Mouse (Mus musculus) liver, embryonic 12.5 days (tissue): ENCODE data around the gene Zscan10. TPM values are rescaled to one million over a fixed set of nuclear protein-coding genes. Genes with fewer than 3 reads are reported as not detected.

Experiments used
- ATAC-seq: fragments of 200-750 bp; cut with Nextera tagmentation; 2 replicates; pipeline ENCODE4 v1.8.0; 2017; ENCODE audit warnings: moderate number of reproducible peaks, mild to moderate bottlenecking, moderate library complexity
- H3K27ac ChIP-seq: fragments of 300-500 bp; sonication (generic); 2 replicates; pipeline ENCODE4 v1.5.1; 2016; ENCODE audit warnings: mild to moderate bottlenecking
- H3K27me3 ChIP-seq: fragments of 300-500 bp; sonication (generic); replicated peaks from 2 replicates; pipeline ENCODE4 v1.6.1; 2016; ENCODE audit warnings: mild to moderate bottlenecking, moderate library complexity
- H3K36me3 ChIP-seq: fragments of 300-500 bp; sonication (generic); 2 replicates; pipeline ENCODE4 v1.6.1; 2016; ENCODE audit warnings: mild to moderate bottlenecking, moderate library complexity
- H3K4me1 ChIP-seq: fragments of 300-500 bp; sonication (generic); 2 replicates; pipeline ENCODE4 v1.6.1; 2016
- H3K4me2 ChIP-seq: fragments of 300-500 bp; sonication (generic); 2 replicates; pipeline ENCODE4 v1.6.1; 2016; ENCODE audit warnings: mild to moderate bottlenecking, moderate library complexity
- H3K4me3 ChIP-seq: fragments of 300-500 bp; sonication (generic); 2 replicates; pipeline ENCODE4 v1.5.1; 2016; ENCODE audit warnings: mild to moderate bottlenecking, moderate library complexity
- H3K9ac ChIP-seq: fragments of 300-500 bp; sonication (generic); 2 replicates; pipeline ENCODE4 v1.6.1; 2016; ENCODE audit warnings: mild to moderate bottlenecking, moderate library complexity
- H3K9me3 ChIP-seq: fragments of 300-500 bp; sonication (generic); replicated peaks from 2 replicates; pipeline ENCODE4 v1.6.1; 2016; ENCODE audit warnings: mild to moderate bottlenecking, moderate library complexity
- WGBS: fragments of 180-500 bp; shearing (Covaris S2); methylation state at CpG from one replicate; pipeline ENCODE4 v1.1.7; 2016; ENCODE audit not compliant: insufficient replicate concordance; 5-methylcytosine and 5-hydroxymethylcytosine counted together
- polyA plus RNA-seq: library from polyadenylated mRNA; unstranded; fragments of >200 nt; fragmentation: Nextera tagmentation; extraction: Ambion mirVana; gene quantifications from 2 replicates; pipeline ENCODE4 v1.2.1, GENCODE M21; 2016

Gene Zscan10
- polyA plus RNA-seq, 1 experiment from 2014 or later: not detected

DNA sequence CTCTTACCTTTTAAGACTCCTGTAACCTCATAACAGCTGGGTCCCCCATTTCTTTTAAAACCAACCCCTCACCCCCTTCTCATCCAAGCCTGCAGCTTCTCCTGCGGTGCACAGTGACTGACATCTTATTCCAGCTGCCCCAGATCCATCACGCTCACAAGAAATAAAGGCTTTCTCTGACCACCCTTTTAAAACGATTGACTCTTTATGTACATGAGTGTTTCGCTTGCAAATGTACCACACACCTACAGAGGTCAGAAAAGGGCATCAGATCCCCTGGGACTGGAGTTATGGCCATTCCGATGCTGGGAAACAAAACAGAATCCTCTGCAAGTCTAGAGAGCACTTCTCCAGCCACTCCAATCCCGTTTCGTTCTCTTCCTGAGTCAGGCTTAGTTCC is 27.2 kb downstream of the Zscan10 start:
- H3K4me3 ChIP-seq: no peak overlapping the region
- H3K9ac ChIP-seq: no peak overlapping the region
- no peak overlapping the region for H3K4me2 ChIP-seq
- H3K9me3 ChIP-seq: no peaks in the 10 kb centered on the region
- H3K36me3 ChIP-seq: no peaks in the 10 kb centered on the region
- WGBS: 34% methylated on average over 7 of the region's 7 CpGs
- no peak for ATAC-seq
- H3K27me3 ChIP-seq: peaks cover 30% of the 10 kb centered on the region
- no peak overlapping the region for H3K27ac ChIP-seq
- no peaks in the 10 kb centered on the region for H3K4me1 ChIP-seq

GRCm38 (mm10) chr17:23630195-23631020 is 29.8 kb downstream of the Zscan10 start:
- peak; percentile 64; the same call in 1 of the 2 replicates for ATAC-seq
- Histone ChIP-seq H3K4me1 (no peaks in the 10 kb centered on the region), H3K27me3 (peaks cover 43% of the 10 kb centered on the region), H3K27ac (no peak overlapping the region), H3K4me3 (no peak overlapping the region), H3K9me3 (no peaks in the 10 kb centered on the region), H3K36me3 (no peaks in the 10 kb centered on the region), H3K9ac (no peak overlapping the region), H3K4me2 (peak overlapping the region; percentile 46)
- 10% methylated on average over 22 of the region's 22 CpGs for WGBS

GRCm38 (mm10) chr17:23631241-23631640 is 30.6 kb downstream of the Zscan10 start:
- Histone ChIP-seq H3K36me3 (no peaks in the 10 kb centered on the region), H3K9me3 (no peaks in the 10 kb centered on the region), H3K4me3 (no peak overlapping the region), H3K4me2 (no peak overlapping the region), H3K27me3 (peaks cover 51% of the 10 kb centered on the region), H3K4me1 (no peaks in the 10 kb centered on the region), H3K27ac (no peak overlapping the region), H3K9ac (no peak overlapping the region)
- 54% methylated on average over 8 of the region's 8 CpGs for WGBS
- no peak for ATAC-seq

DNA sequence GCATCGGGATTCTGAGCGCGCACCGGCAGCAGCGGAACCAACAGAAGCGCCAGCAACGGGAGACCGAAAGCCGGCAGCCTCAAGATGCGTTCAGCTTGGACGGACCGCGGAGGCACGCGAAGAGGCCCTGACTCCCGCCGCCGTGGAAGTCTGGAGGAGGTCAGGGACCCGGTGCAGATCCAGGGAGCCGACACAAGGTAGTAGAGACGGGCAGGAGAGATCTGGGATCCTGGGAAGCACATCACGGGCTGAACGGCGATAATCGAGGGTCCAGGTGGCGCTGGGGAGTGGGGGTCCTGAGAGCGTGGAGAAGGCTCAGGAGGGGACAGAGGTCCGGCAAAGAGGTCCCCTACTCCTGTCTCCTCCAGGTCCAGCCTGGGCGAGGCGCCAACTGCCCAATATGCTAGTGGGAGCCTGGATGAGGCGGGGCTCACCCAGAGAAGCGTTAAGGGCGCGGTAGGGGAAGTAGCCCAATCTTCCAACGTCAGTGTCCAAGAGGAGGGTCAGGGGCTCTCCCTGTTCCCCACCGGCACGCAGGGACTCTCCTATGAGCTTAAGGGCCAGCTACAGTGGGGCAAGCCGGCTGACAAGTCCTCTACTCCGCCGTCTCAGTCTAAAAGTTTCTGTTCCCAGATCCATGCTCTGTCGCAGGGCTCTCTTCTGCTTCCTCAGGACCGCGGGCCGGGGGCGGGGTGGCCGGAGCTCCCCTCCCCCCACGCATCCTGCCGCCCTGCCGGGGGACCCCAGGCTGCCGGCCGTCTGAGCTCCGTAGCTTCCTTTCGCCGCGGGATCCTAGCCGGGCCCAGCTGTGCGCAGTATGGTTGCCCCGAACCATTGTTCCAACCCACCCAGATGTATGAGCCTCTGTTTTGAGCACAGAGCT is 44.2 kb downstream of the Zscan10 start, which contains the start of gene Mmp25:
Mmp25 (minus strand) TSS at position 665 of the 883 bp plus-strand sequence.
- H3K9ac ChIP-seq: peak within 1 kb of the TSS; percentile 9; the same call in 1 of the 2 replicates

GRCm38 (mm10) chr17:23645894-23646293 is 45.2 kb downstream of the Zscan10 start:
- no peak overlapping the region for H3K4me2 ChIP-seq
- H3K4me1 ChIP-seq: no peaks in the 10 kb centered on the region
- H3K4me3 ChIP-seq: no peak overlapping the region
- no peak overlapping the region for H3K27ac ChIP-seq
- H3K27me3 ChIP-seq: peaks cover 57% of the 10 kb centered on the region
- H3K9ac ChIP-seq: no peak overlapping the region
- WGBS: 42% methylated on average over 10 of the region's 10 CpGs
- no peaks in the 10 kb centered on the region for H3K36me3 ChIP-seq
- H3K9me3 ChIP-seq: no peaks in the 10 kb centered on the region
- ATAC-seq: no peak

More for the DNA sequence above, 44.2 kb downstream of the Zscan10 start, which contains the start of gene Mmp25:
- 1% methylated on average over 58 of the region's 58 CpGs for WGBS
- Histone ChIP-seq H3K9me3 (no peaks in the 10 kb centered on the region), H3K27me3 (peaks cover 56% of the 10 kb centered on the region), H3K4me2 (peak within 1 kb of the TSS; percentile 64), H3K4me3 (peak within 1 kb of the TSS; percentile 44), H3K27ac (no peak within 1 kb of the TSS), H3K36me3 (no peaks in the 10 kb centered on the region), H3K4me1 (no peaks in the 10 kb centered on the region)
- no peak for ATAC-seq

DNA sequence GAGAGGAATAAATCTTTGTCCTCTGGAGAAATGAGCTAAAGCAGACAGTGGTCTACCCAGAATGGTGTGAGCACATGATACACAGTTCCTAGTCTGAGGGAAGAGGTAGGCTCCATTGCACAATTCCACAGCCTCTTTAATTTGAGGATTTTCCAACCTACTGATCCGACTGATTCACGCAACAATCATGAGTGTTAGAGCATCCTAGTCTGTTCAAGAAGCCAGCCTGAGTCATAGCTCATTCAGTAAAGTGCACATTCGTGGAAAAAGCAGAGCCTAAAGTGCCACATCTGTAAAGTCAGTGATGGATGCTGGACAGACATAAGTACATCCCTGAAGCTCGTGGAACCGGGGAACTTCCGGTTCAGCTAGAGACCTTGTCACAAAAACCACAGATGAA is 50.7 kb downstream of the Zscan10 start:
- ATAC-seq: no peak
- WGBS: 63% methylated on average over 6 of the region's 6 CpGs
- no peak overlapping the region for H3K27ac ChIP-seq
- no peaks in the 10 kb centered on the region for H3K9me3 ChIP-seq
- H3K9ac ChIP-seq: no peak overlapping the region
- no peaks in the 10 kb centered on the region for H3K4me1 ChIP-seq
- H3K4me2 ChIP-seq: no peak overlapping the region
- no peaks in the 10 kb centered on the region for H3K36me3 ChIP-seq
- no peak overlapping the region for H3K4me3 ChIP-seq
- H3K27me3 ChIP-seq: peaks cover 26% of the 10 kb centered on the region

DNA sequence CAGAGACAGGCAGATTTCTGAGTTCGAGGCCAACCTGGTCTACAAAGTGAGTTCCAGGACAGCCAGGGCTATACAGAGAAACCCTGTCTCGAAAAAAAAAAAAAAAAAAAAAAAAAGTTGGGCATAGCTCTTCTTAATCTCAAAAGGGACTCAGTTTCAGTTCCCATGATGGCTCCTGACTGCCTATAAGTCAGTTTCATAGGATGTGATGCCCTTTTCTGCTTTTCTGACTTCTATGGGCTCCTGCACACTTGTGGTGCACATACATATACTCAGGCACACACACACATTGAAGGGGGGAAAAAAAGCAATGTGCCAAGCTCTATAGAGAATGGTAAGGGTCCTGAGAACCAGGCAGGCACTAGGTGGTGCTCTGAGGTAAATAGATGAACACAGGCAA is 52.7 kb downstream of the Zscan10 start:
- ATAC-seq: no peak
- H3K9ac ChIP-seq: no peak overlapping the region
- H3K4me2 ChIP-seq: no peak overlapping the region
- WGBS: 32% methylated on average over 2 of the region's 2 CpGs
- H3K4me1 ChIP-seq: no peaks in the 10 kb centered on the region
- H3K9me3 ChIP-seq: no peaks in the 10 kb centered on the region
- no peak overlapping the region for H3K27ac ChIP-seq
- H3K4me3 ChIP-seq: no peak overlapping the region
- no peaks in the 10 kb centered on the region for H3K36me3 ChIP-seq
- H3K27me3 ChIP-seq: peaks cover 24% of the 10 kb centered on the region; the same call in 1 of the 2 replicates

GRCm38 (mm10) chr17:23654001-23654400 is 53.3 kb downstream of the Zscan10 start:
- ATAC-seq: no peak
- no peak overlapping the region for H3K9ac ChIP-seq
- H3K4me1 ChIP-seq: no peaks in the 10 kb centered on the region
- H3K27ac ChIP-seq: no peak overlapping the region
- peaks cover 29% of the 10 kb centered on the region; the same call in 1 of the 2 replicates for H3K27me3 ChIP-seq
- no peaks in the 10 kb centered on the region for H3K36me3 ChIP-seq
- 37% methylated on average over 6 of the region's 6 CpGs for WGBS
- no peak overlapping the region for H3K4me2 ChIP-seq
- no peak overlapping the region for H3K4me3 ChIP-seq
- no peaks in the 10 kb centered on the region for H3K9me3 ChIP-seq

DNA sequence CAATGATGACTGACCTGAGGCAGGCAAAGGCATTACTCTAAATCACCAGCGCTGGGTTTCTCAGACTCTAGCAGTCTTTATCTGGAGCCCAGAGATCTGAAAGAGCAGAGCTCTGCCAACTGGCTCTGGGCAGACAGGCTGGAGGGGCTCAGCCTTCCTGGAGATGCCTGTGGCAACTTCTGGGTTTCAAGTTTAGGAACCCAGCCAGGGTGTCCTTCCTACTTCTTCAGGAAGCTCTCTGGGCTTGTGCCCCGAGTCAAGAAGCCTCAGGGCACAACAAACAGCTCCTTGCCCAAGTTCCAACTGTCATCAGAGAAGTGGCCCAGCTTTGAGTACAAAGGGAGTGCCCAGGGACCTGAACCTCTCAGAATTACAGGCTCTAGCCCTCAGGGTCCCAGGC is 53.8 kb downstream of the Zscan10 start:
- no peak overlapping the region for H3K4me3 ChIP-seq
- H3K4me1 ChIP-seq: no peaks in the 10 kb centered on the region
- no peak overlapping the region for H3K9ac ChIP-seq
- peaks cover 32% of the 10 kb centered on the region for H3K27me3 ChIP-seq
- H3K36me3 ChIP-seq: no peaks in the 10 kb centered on the region
- H3K9me3 ChIP-seq: no peaks in the 10 kb centered on the region
- no peak overlapping the region for H3K4me2 ChIP-seq
- ATAC-seq: no peak
- 33% methylated on average over 2 of the region's 2 CpGs for WGBS
- H3K27ac ChIP-seq: no peak overlapping the region

GRCm38 (mm10) chr17:23658450-23658849 is 57.8 kb downstream of the Zscan10 start:
- no peak overlapping the region for H3K4me3 ChIP-seq
- no peaks in the 10 kb centered on the region for H3K9me3 ChIP-seq
- peaks cover 65% of the 10 kb centered on the region for H3K27me3 ChIP-seq
- H3K36me3 ChIP-seq: no peaks in the 10 kb centered on the region
- ATAC-seq: no peak
- H3K4me1 ChIP-seq: no peaks in the 10 kb centered on the region
- H3K27ac ChIP-seq: no peak overlapping the region
- no peak overlapping the region for H3K4me2 ChIP-seq
- 56% methylated on average over 3 of the region's 3 CpGs for WGBS
- H3K9ac ChIP-seq: no peak overlapping the region

GRCm38 (mm10) chr17:23660117-23660875 is 59.6 kb downstream of the Zscan10 start, which contains the start of gene Bicdl2:
Gene Bicdl2 (plus strand): TSS chr17:23660506.
- peak within 1 kb of the TSS; percentile 15; the same call in 1 of the 2 replicates for H3K4me2 ChIP-seq
- 9% methylated on average over 27 of the region's 27 CpGs for WGBS
- no peaks in the 10 kb centered on the region for H3K36me3 ChIP-seq
- H3K9me3 ChIP-seq: no peaks in the 10 kb centered on the region
- peaks cover 65% of the 10 kb centered on the region for H3K27me3 ChIP-seq
- H3K4me3 ChIP-seq: peak within 1 kb of the TSS; percentile 3; the same call in 1 of the 2 replicates
- H3K4me1 ChIP-seq: no peaks in the 10 kb centered on the region
- no peak within 1 kb of the TSS for H3K9ac ChIP-seq
- no peak within 1 kb of the TSS for H3K27ac ChIP-seq
- no peak for ATAC-seq
